Mouse (Mus musculus) spleen, postnatal 4 days (tissue): Measurements from ENCODE around the gene Ehf.

Source experiments
- DNase-seq, 2 experiments: peaks; one replicate each; pipeline ENCODE4 v3.0.0; 2022; ENCODE audit warnings: low spot score in 2 of 2

Gene Ehf

DNA sequence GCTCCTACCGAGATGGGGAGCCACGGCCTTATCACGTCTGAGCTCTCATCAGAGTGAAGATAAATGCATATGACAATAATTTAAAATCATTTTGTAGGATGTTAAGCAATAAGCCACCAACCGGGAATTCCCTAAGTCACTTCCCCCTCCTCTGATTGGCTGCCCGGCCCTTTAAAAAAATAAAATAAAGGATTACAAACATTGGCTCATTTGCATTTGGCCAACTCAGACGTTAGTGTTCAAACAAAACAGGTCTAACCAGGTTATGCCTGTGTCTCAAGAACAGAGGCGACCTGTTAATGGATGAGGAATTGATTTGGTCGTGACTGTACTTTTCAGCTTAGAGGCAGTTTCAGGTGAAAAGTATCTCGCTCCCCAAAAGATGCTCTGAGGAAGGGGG lies at the start of gene Ehf:
TSS of gene Ehf (minus strand) at position 147 of the 400 bp plus-strand sequence.
- DNase-seq: no peak

DNA sequence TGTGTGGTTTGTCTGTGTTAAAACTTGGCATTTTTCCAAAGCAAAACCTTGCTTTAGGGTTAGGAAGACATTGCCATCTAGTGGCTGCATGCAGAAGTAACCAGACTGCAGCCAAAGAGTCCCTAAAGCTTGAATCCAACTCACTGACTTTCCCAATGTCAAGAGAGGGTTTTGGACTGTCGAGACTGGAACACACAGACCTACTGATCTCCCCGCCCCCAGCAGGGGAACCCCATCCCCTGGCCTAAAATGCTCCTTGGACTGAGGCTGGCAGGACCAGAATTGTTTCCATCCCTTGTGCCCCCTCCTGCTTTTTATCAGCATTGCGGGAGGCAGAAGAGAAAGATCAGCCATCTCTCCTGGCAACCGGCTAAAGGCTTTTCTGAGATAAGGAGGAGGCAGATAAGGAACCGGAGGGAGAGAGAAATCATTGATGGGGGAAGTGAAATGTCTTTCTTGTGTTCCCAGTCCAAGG lies 44.4 kb upstream of the Ehf start:
- peak in 1 of 2 experiments; percentile 19 for DNase-seq

DNA sequence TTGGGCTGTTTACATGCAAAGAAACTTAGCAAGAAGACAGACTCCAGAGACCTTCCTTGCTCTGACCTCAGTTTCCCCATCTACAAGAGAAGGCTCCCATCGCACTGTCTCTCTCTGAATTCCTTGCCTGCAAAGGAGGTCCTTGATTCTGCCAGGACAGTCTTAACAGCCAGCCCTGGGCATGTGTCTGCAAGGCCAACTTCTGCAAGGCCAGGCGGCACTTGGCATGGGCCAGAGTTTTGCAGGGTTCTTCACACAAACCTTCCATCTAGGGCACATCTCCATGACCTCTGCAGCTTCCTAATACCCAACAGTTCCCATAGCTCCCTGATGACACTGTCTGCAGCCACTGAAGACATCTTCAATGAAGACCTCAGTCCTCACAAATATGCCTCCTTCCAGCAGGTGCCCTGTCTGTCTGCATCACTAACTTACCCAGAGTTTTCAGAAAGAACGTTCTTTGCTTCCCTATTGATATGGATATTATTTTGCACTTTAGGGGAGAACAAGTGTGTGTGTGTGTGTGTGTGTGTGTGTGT lies 43.7 kb upstream of the Ehf start:
- no peak for DNase-seq

DNA sequence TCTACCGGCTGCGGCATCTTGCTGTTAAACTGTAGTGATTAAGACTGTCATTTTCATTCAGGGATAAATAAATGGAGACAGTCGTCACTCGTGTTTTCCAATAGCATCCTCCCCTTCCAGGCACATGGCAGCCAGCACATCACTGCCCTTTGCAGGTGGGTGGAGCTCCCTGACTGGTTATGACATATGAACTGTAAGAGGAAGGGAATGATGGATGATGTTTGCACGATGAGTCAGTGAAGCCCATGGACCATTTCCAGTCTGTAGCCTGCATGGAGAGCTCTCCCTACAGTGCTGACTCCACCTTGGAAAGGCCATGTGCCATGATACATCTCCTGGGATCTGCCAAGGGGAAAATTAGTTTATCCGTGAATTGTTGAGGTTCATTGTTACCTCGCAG lies 40.5 kb upstream of the Ehf start:
- no peak for DNase-seq

DNA sequence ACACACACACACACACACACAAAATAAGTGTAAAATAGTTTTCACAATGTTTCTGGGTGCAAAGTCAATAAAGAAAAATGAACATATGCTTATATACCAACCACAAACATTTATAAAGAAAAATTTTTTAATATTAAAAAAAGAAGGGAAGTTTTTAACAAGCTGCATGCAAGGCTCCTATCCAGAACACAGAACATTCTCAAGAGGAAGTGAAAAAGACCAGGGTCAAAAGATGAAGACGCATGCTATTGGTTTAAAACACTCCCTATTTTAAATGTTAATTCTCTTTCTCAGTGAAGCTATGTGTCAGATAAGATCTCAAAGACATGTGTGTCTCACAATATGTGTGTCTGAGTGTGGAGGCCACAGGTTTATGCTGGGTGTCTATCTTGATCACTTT lies 39.0 kb upstream of the Ehf start:
- DNase-seq: no peak

DNA sequence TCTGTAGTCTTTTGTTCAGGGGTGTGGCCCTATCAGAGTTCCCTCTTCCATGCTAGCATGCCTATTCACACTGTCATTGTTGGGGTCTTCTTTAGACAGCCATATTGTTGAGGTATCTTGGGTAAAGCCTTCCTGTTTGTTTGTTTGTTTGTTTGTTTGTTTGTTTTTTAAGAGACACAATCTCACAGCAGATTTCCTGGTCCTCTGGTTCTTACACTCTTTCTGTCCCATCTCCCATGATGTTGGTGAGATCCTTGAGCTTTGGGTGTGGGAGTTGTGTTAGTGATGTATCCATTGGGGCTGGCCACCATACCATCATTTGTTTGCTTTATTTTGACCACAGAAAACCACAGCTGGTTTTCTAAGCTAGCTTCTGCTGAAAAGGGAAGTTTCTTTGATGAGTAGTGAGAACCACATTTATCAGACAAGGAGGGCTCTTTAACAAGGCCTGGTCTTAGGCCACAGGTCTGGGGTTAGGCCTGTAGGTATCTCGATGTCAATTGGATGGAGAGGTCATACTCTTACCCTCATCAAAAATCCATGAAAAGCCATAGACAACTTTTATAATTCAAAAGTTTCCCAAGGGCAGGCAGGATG lies 38.4 kb upstream of the Ehf start:
- no peak for DNase-seq

DNA sequence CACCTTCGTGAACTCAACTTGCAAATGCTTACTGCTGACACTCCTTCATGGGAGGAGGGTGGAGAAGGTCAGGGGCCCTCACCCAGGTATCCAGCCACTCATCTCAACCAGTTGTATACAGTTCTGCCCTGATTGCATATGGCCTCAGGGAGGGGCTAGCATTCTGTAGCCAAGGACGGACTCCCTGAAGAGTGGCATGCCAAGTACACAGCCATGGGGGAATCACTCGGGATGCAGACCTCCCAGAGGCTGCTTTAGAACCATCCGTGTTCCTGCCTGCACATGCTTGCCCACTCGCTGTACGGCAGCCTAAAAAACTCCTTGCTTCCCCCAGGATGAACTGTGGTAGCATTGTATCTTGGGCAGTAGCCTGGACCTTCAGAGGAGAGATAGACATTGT lies 35.6 kb upstream of the Ehf start:
- DNase-seq: no peak

DNA sequence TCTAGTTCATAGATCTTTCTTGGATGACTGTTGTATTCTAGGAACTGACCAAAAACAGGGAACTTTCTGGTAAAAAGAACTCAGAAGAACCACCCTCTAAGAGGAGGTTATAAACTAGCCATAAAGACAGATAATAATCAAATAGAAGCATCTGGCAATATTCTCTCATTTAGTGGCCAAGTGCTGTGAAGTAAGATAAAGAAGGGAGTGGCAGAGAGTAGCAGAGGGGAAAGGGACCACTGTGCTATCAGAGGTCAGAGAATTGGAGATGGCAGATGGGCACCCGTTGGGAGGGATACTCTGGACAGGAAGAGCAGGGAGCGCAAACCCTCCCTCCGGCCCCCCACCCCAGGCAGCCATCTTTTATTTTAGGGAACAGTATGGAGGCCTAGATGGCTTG lies 34.3 kb upstream of the Ehf start:
- no peak for DNase-seq

DNA sequence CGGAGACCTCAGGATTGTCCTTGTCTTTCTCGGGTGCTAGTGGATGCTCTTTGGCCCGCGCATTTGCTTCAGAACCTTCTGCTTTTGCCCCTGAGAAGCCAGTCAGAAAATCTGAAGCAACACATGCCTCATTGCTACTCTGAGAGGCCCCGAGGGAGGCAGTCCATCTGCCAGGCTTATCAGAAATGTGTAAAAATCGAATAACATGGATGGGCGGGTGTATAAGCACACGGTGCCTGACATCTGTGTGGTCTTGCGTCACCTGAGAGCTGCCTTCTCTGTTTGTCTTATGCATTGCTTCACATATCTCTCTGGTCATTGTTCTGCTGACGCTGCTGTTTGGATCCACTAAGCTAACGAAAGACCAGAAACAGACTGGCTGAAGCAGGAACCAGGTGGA lies 33.5 kb upstream of the Ehf start:
- DNase-seq: no peak

DNA sequence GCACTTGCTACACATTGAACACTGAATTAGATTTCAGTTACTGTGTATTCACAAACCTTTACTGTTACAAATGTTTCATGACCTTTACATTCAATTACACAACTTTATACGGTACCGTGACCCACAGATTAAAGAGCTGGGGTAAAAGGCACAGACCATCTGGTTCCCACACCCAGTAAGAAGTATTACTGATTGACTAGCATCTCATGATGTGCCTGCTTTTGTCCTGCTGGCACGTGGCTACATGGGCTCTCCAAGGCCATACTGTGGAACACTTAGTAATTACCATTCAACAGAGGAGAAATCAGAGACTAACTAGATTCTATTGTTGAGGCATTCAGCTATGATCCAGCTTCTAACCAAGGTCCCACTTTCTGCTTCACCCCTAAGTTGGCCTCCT lies 32.9 kb upstream of the Ehf start:
- DNase-seq: no peak

DNA sequence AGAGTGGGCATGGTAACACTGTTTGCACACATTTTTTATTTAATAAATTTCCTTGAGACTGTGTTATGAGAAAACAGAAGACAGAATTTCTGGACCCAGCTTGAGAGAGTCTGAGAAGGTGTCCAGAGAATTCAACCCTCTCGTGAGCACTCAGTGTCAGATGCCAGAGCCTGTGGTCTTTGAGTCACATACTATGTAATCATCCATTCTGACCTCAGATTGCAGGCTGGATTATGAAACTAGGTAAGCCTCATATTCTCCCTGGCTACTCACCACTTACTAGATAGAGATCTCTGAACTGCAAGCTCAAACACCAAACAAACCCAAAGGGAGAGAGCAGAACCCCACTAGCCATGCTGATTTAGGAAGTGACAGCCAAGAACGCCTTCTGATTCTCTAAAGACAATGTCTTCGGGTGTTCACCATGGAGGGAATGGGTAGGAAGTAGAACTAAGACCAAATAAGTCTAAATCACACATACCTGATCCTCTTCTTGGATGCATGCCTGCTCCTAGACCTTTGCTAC lies 28.7 kb upstream of the Ehf start:
- no peak for DNase-seq

DNA sequence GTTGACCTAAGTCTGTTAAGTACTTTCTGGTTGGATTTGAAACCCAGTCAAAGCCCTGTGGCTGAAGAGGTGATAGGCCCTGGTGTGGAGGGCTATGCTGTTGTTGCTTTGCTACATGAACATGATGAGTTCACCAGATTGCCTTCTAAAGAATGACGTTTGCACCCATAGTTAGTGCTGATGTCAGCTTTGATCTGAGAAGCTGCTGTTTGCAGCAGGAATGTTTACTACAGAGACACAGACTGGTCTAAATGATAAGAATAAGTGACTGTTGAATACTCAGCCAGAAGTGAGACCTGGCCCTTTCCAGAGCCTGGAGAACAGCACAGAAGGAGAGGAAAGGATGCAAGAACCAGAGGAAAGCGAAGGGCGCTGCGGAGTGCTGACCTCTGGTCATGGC lies 25.7 kb upstream of the Ehf start:
- DNase-seq: no peak

DNA sequence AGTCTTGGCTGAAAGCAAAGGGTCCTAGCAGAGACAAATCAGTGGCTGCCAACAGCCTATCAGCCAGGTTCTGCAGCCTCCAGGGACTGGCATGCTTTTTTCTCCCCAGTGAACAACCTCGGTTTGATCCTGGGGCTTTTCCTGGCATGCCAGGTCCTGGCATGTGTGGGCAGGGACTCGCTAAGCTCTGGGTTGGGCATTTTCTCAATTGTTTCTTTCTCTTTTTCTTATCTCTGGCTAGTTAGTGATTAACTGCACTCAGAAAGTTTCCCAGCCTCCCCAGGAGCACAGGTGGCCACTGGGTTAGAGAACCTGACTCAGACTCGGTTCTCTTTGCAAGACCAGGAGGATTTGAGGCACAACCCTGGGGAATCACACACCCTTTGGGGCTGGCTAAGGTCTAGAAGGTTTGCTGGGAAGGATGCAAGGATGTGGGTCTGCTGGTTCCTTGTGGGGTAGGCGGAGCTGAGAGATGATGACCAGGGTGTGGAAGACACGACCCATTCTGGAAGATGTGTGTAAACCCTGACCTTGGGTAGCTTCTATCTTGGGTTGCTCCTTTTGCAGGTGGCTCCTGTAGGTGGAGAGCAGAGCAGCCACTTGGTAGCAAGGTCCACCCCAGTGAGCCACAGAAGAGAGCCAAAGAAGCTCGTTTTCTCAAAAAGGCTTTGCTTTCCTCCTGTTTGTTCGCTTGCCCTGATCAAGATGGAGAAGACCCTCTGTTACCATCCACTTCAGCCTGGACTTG lies 22.4 kb upstream of the Ehf start:
- no peak for DNase-seq

DNA sequence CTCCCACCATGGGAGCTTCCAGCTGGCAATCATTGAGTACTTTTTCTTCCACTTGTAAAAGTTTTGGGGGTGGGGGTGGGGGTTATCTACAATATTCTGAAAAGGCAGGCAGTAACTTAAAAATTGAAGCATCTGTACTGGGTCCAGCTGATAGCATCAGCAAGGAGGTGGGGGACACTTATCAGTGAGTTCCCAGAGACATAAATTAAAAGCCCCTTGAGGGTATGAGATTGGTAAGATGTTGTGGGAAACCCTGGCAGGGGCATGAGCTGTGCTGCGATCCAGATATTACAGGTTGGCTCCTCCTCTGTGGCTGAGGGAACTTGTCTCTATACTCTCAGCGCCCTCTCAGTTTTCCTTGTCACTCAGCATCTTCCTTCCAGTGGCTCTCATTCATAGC lies 21.2 kb upstream of the Ehf start:
- no peak for DNase-seq

DNA sequence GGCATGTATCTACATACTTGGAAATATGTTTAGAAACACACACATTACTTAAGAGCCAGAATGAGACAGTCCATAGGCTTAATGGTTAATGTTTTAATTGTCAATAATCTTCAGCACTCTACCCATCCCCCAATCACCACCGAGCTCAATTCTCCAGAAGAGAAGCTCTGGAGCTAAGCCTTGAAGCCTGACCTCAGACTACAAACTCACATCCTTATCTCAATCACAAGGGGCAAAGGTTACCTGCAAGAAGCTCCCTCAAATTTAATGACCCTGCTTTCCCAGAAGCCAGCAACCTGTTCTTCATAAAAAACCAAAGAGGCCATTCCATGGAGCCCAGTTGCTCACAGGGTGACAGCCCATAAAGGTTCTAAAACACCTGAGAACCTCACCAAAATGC lies 19.1 kb upstream of the Ehf start:
- no peak for DNase-seq

DNA sequence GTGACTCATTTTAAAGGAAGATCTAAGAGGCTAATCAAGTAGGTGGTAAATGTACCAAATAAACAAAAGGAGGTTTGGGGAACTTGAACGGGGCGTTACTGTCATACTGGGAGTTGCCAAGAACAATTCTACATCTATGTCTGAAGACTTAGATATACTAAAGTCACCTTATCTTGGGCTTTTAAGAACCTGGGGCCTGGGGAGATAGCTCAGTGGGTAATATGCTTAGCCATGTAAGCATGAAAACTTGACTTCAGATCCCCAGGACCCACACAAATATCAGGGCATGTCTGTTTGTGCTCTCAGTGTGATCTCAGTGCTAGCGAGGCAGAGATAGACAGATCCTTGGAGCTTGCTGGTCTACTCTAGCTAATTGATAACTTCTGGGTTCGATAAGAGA lies 18.6 kb upstream of the Ehf start:
- no peak for DNase-seq

DNA sequence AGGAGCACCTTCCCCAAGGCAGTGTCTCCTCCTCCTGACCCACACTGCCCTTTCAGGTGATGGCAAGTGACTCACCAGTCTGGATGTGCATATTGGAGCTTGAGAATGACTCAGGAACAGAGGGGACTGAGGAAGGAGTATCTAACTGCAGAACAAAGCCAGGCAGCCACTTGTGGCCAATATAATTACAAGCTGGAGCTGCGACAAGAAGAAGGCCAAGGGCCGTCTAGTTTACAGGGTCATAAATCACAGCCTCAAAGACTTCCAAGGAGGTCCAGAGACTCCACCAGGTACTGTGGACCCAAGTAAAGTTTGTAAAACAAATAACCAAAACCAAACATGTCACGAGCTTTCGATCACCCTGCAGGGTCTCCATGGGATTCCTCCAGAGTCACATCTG lies 10.9 kb upstream of the Ehf start:
- no peak for DNase-seq

DNA sequence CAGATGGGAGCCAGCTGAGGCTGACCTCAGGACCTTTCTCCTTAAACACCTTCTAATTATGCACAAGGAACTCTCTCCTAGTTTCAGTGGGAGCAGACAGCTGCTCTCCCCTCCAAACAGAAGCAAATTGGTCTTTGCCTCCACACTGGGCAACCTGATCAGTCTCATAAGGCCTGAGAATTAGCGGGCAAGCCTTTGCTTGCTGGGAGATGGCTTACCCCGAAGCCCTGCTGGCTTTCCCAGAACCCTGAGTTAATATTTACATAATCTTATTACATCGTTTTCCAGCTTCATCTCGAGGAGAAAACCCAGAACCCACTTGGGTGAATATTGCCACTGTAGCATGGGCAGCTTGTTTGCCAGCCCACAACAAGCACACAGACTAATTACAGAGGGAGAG lies 9.6 kb upstream of the Ehf start:
- DNase-seq: no peak

DNA sequence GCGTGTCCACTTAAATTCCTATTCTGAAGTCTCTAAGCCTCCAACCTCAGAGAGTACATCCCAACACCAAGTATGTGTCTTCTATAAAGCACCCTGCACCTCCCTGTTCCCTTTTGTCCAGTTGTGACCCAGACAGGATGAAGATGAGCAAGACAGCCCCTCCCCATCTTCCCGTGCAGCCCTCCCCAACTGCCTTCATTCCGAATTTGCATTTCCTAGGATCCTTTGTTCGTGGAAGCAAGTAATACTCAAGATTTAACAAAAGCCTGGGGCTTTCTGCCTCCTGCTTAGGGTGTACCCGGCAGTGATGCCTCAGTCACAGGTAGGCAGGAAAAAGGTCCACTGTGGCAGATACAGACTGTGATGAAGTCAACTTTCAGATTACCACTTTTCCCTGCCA lies 7.6 kb upstream of the Ehf start:
- no peak for DNase-seq

DNA sequence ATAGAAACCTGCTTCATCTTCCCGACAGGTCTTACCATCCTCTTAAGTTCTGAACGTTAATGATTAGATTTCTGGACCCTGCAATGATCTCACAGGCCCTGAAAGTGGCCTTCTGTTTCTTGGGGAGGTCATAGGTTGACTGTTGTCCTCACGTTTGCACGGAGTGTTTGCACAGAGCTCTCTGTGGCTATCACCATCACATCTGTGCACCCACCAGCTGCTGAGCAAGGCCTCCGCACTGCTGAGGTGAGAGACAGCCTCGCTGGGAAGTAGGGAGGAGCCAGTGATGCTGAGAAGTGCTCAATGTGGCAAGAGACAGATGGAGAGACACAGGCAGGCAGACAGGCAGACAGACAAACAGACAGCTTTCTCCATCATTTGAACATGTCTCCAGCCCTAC lies 3.6 kb upstream of the Ehf start:
- DNase-seq: no peak

DNA sequence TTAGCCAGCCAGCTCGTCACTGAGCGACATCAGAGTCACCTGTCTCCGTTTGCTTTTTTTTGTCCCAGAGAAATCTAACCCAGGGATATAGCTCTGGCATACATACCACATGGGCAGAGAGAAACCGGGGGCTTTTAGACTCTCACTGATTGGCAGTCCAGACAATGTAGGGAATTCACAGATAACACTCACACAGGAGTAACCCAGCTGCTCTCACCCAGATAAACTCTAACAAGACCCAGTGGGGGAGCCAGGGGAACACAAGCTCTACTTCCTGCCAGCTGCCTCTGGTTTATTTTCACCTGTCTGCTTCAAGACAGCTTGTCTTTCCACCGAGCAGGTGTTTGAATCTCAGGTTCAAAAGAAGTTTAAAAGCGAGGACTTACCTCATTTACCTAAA lies 409 bp downstream of the Ehf start:
- no peak for DNase-seq

DNA sequence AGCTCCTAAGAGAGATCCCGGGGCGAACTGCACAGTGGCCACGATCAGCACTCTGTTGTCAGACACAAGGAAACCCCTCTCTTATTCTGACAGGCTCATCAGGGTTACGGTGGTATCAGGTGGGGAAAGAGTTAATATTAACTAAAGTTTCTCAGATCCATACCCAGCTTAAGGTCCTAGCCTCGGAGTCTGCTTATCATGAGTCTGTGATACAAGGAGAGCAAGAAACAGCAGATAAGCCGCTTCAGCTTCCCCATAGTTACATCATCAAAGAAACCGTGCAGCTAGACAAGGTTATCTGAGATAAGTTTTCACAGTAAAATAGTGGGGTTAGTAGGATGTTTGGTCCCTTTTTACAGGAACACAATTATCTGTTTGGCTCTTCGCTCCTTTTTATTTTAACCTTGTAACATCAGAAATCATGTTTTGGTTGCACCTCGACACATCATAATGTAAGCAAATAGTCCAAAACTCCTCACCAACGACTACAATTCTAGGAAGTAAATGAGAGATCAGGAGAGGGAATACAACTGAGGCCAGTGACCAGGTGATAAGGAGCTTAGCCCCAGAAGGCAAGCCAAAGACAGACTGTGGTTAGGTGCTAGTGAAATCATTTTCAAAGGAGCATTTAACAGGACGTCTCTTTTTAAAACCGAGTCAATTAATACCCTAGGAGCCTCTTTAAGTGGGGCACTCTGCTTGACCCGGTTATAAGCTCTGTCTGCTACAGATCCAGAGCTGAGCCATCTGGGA lies 4.2 kb downstream of the Ehf start:
- DNase-seq: no peak

DNA sequence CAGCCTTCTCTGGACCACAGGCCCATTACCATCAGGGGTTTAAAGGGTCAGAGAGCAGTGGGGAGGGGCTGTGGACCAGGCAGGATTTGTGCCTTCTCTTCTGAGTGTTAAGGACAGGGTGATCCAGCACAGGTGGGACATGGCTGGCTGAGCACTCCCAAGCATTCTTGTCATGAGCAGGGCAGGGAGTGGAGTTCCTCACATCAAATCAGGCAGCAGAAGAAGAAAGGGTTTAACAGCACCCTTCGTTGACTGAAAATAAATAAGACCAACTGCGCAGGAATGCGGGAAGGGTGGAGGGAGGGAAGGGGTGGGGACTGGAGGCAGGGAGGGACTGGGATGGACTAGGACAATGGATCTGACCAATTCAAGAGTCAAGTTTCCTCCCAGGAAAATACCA lies 8.6 kb downstream of the Ehf start:
- no peak for DNase-seq
